Mouse (Mus musculus): ENCODE results near the gene Pcyt2.

DNA sequence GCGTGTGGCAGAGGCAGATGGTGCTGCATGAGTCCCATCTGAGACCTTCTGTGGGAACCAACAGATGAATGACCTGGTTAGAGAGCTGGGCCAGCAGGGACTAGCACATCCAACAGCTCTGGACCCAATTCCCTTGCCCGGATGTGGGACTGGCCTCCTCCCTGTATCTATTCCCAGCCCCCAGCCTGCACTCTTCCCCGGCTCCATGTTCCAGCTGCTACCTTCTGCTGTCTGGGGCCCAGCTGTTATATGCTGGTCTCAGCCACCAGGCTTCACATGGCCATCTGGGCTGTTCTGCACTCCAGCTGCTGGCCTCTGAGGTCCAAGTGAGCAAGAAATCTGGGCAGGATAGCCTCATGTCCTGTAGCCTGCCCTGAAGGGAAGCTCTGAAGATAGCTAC is 47.7 kb upstream of the Pcyt2 start:
- TF ChIP-seq POLR2A (IDR thresholded peaks at IDR 0.05; ENCODE audit: insufficient read depth, low read depth, low read length) (no peak), CTCF (IDR thresholded peaks at IDR 0.05) (no peak)

Measured in heart, adult 2 months (tissue).